Mouse (Mus musculus): Measurements from ENCODE around the gene Lrrc7.

DNA sequence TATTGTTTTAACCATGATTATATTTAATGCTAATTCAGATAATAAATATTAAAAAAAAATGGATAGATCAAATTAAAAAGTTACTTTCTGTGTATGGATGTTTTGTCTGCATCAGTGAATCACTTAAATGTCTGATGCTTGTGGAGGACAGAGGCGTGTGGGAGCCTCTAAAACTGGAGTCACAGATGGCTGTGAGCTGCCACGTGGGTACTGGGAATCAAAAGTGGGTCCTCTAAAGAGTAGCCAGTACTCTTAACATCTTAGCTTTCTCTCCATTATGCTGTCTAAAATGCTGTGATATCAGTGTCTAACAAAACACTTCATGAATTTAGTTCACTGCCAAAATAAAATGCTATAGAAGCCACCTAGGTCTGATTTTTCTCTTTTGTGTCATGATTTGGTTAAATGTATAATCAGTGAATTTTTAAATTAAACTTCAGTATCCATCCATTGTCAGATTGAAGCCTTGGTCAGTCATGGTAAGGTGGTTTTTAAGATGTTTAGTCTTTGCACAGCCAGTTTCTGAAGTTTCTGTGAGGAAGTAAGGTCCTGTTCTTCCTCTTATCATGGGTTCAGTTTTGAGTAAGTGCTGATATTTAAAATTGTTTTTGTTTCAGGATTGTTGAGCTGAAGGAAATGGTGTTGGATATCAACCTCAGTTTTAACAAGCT is 501.3 kb downstream of the Lrrc7 start:
- TF ChIP-seq CTCF (IDR thresholded peaks at IDR 0.05; ENCODE audit: extremely low read depth, insufficient read length, insufficient replicate concordance, low read depth, low read length) (no peak), POLR2A (IDR thresholded peaks at IDR 0.05; ENCODE audit: low read depth, low read length) (no peak)
